Mouse (Mus musculus) heart, postnatal 0 days (tissue): ENCODE data around the gene Natd1.

Experiments
- CTCF ChIP-seq: IDR thresholded peaks from 2 replicates; pipeline ENCODE4 v1.5.1; 2016; ENCODE audit warnings: antibody characterized with exemption, control low read depth, low read depth
- EP300 ChIP-seq: IDR thresholded peaks from 2 replicates; pipeline ENCODE4 v1.6.1; 2016; ENCODE audit warnings: antibody characterized with exemption, low read depth

GRCm38 (mm10) chr11:60902486-60902885 lies 12.1 kb downstream of the Natd1 start:
- no peak for TF ChIP-seq CTCF
- TF ChIP-seq EP300 = no peak
